Mouse (Mus musculus): Measurements from ENCODE around the gene Asic1.
"Not testable (repeated sequence)": the region's sequence is repeated elsewhere in the genome, so short reads cannot be mapped to it uniquely, and the experiment has no call there.

The Asic1 gene

DNA sequence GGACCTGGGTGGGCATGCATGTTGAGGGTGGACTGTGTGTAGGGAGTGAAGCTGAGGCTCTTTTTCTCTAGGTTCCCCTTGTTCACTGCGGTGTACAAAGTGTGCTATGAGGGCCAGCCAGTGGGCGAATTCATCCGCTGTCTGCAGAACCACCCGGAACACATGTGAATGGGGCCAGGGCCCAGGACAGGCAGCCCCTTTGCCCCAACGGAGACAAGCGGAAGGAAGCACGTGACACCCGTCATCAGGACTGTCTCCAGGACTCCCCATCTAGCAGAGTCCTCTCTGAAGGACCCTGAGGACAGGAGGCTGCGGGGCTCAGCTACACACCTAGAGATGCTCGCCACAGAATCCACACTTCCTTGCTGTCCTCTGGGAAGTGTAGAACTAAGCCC is 52.9 kb downstream of the Asic1 start:
- no peak for DNase-seq

GRCm38 (mm10) chr15:99723515-99724291 is 53.5 kb downstream of the Asic1 start:
- DNase-seq, result peak; percentile 59 to 74

- DNase-seq, result peak; percentile 77 to 87
These were observed 54.3 kb downstream of the Asic1 start for GRCm38 (mm10) chr15:99724292-99725021.

DNA sequence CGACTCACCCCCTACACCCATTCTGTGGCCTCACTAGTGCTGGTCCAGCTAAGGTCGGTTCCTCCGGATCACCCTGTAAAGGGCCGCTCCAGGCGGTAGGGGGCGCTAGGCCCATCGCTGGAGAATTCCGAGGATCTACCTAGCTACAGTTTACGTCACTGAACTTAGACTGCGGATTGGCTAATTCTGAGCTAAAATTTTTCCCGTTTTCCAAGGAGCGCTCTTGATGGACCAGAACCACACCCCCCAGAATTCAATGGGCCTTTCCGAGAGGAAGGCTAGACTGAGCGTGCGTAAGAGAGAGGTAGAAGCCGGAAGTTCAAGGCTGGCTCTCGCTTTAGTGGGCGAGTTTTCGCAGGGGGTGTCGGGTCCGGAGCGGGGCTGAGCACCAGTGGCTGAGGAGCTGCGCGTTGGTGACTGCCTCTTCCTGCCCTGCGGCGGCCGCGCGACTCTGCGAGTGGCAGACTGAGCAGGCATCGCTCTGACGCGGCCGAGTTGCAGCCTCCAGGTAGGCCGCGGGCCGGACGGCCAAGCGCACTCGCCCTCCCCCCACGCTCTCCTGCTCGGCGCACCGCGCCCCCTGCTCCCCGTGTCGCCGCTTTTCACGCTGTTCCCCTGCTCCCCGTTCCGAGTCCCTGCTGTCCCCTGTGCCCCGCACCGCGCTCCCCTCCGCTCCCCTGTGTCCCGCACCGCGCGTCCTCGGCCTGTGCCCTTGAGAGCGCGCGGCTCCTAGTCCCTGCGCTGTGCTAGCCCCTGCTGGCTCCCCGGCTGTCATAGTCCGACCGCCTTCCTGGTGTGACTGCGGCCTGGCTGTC is 55.4 kb downstream of the Asic1 start, which contains the start of gene Cox14:
Gene Cox14, plus strand, starts transcription at position 278 of the 815 bp plus-strand sequence.
- DNase-seq, result peak; percentile 92 to 94

DNA sequence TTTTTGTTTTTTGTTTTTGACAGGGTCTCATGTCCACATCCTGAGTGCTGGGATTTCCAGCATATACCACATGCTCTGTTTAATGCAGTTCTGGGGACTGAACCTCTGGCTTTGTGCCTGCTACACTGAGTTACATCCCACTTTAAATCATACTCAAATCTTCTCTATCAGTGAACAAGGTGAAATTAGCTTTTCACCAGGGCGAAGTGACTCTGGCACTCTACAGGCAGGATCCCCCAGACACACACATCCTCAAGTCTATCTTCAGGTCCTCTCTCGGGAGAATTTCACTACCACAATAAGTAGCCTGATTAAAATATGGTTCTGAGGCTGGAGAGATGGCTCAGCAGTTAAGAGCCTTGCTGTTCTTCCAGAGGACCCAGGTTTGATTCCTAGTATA is 56.4 kb downstream of the Asic1 start:
- DNase-seq, result no peak

- not testable (repeated sequence) for DNase-seq
These were observed 56.9 kb downstream of the Asic1 start for GRCm38 (mm10) chr15:99727039-99727438.

DNA sequence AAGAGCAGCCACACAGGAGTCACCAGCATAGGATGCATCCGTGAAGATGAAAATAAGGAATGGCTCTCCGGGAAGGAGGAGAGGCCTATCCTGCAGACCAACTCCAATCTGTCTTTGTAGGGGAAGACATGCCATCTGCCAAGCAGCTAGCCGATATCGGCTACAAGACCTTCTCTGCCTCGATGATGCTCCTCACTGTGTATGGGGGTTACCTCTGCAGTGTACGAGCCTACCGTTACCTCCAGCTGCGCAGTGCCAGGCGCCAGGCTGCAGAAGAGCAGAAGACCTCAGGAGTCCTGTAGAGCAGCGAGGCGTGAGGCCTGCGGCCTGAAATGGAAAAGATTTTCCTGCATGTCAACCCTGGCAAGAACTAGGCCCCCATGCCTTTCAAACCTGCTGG is 57.4 kb downstream of the Asic1 start:
- no peak for DNase-seq

DNA sequence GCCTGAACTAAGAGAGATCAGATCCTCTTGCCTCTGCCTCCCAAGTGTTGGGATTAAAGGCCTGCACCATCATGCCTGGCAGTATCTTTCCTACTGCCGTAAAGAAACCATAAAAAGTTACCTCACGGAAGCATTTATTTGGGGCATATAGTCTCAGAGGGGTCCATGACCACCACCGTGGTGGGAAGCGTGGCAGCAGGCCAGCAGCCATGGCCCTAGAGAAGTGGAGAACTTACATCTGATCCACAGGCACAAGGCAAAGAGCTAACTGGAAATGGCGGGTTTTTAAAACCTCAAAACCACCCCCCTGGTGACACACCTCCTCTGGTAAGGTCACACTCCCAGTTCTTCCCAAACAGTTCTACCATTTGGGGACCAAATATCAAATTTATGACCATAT is 58.0 kb downstream of the Asic1 start:
- DNase-seq, result no peak

- DNase-seq, result no peak
These were observed 59.1 kb downstream of the Asic1 start for GRCm38 (mm10) chr15:99729056-99729783.

DNA sequence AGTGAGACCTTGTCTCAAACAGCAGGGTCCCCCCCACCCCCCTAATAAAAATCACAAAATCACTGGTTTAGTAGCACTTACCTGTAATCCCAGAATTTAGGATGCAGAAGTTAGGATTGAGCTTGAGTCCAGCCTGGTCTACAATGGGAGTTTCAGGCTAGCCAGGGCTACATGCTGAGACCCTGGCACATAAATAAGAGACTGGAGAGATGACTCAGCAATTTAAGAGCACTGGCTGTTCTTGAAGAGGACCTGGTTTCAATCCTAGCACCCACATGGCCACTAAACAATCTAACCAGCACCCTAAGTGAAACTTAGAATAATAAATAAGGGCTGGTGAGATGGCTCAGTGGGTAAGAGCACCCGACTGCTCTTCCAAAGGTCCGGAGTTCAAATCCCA is 61.0 kb downstream of the Asic1 start:
- DNase-seq, result no peak

GRCm38 (mm10) chr15:99731678-99732077 is 61.5 kb downstream of the Asic1 start:
- DNase-seq, result no peak

DNA sequence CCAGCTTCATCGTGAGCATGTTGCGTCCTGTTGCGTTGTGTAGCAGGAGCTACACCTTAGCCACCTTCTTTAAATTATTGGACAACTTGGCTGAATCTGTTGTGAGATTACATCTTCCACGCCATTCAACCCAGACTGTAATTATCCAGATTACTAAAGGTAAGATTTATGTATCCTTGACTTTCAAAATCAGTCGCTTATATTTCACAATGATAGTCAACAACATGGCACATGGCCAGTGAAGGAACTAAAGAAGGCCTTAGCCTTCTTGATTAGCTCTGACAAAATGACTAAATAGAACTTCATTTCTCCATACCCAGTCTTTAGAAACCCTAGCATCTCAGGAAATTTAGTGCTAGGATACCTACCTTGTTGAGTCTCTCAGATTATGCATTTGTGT is 63.0 kb downstream of the Asic1 start:
- no peak for DNase-seq

GRCm38 (mm10) chr15:99735631-99736030 is 65.5 kb downstream of the Asic1 start:
- DNase-seq, result peak; percentile 99 to 100

GRCm38 (mm10) chr15:99736675-99737074 is 66.5 kb downstream of the Asic1 start:
- no peak for DNase-seq

GRCm38 (mm10) chr15:99740229-99740628 is 70.1 kb downstream of the Asic1 start:
- no peak for DNase-seq

All from kidney, postnatal 4 days (tissue).